Mouse (Mus musculus) megakaryocyte, embryonic 14.5 days (primary cell): ENCODE results near the gene Lrp11.

Experiments used
- FLI1 ChIP-seq: IDR thresholded peaks from 2 replicates; pipeline ENCODE4 v1.6.1; 2012; ENCODE audit warnings: low read length, inconsistent platforms, mixed read lengths
- GATA1 ChIP-seq: IDR thresholded peaks from 3 replicates; pipeline ENCODE4 v1.6.1; 2012; ENCODE audit warnings: mixed read lengths, low read length, inconsistent platforms, borderline replicate concordance

DNA sequence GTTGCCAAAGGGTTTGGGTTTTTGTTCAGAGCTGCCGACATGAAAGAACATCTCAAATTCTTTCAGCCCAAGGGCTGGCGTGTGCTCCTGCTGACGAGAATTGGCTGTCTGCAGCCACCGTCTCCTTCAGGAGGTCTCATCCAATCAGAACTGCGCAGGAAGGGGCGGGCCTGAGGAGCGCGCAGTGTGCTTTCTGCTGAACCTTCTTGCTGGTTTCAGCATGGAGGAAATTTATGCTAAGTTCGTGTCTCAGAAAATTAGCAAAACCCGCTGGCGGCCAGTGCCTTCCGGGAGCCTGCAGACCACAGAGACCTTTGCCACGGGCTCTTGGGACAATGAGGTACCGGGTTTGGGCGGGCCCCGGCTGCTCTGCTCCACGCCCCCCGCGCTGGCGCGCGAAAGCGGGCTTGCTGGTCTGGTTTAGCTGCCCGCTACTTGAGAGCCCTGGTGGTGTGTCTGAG is 77.8 kb downstream of the Lrp11 start, which contains the start of gene Nup43:
- TF ChIP-seq GATA1 (no peak), FLI1 (no peak)
